Mouse (Mus musculus) G1E (cell line): ENCODE data around the gene Vkorc1.

ENCODE experiments used
- CTCF ChIP-seq: IDR thresholded peaks from 2 replicates; pipeline ENCODE4 v1.5.1; 2012; ENCODE audit warnings: low read depth, low read length, inconsistent platforms, mixed read lengths
- GATA1 ChIP-seq: IDR thresholded peaks from 2 replicates; pipeline ENCODE4 v1.6.1; 2012; ENCODE audit warnings: borderline replicate concordance, low read length, inconsistent platforms, mixed read lengths
- GATA2 ChIP-seq: IDR thresholded peaks from 2 replicates; pipeline ENCODE4 v1.6.1; 2012; ENCODE audit warnings: low read depth, low read length, inconsistent platforms, borderline replicate concordance
- POLR2AphosphoS5 ChIP-seq: IDR thresholded peaks from 2 replicates; pipeline ENCODE4 v1.6.1; 2012; ENCODE audit warnings: low read depth, low read length, inconsistent platforms; ENCODE audit not compliant: insufficient replicate concordance
- TAL1 ChIP-seq: conservative IDR thresholded peaks from 2 replicates; pipeline ENCODE4 v1.6.1; 2012; ENCODE audit warnings: low read depth, low read length, inconsistent platforms, mixed read lengths

DNA sequence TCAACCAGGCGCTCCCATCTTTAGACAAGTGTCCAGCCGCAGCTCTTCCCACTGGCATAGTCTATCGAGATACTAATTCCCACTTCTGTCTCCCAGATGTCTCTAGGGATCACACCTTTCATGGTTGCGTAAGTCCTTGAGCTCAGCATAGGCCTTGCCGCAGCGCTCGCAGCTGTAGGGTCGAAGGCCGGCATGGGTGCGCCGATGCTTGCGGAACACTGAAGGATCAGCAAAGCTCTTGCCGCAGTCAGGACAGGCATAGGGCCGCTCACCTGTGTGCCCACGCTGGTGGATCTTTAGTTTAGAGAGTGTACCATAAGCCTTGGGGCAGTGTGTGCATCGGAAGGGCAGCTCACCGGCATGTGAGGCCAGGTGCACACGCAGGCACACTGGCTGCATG, 27.8 kb downstream of the Vkorc1 start:
- TF ChIP-seq CTCF (no peak), POLR2AphosphoS5 (no peak), GATA1 (no peak), TAL1 (no peak), GATA2 (no peak)
